Mouse (Mus musculus) left cerebral cortex, postnatal 36 days (tissue): ENCODE results near the gene Agap1. TPM values are rescaled to one million over a fixed set of nuclear protein-coding genes. Genes with fewer than 3 reads are reported as not detected.

Source experiments
- DNase-seq, 2 experiments: peaks; one replicate each; pipeline ENCODE4 v3.0.0; 2021 to 2022; ENCODE audit warnings: low spot score in 2 of 2, mixed read lengths in 1 of 2
- intact Hi-C: fragments of 180-260 bp; cut with DNase I; formaldehyde crosslinking; loops from one replicate; pipeline ENCODE4 v1.15.1; 2025
- total RNA-seq, 2 experiments: library from RNA; stranded (reverse); gene quantifications; 2 replicates each; pipeline ENCODE4 v1.2.3; 2021

Agap1 gene
- total RNA-seq, 2 experiments from 2014 or later = 244 to 260 TPM

- intact Hi-C loops = no loop called here
- no peak for DNase-seq
Measured at GRCm38 (mm10) chr1:89752659-89753058, 298.1 kb downstream of the Agap1 start.

GRCm38 (mm10) chr1:89755358-89755757, 300.8 kb downstream of the Agap1 start:
- intact Hi-C loops = no loop called here
- DNase-seq = no peak

- DNase-seq = no peak
- intact Hi-C loops = no loop called here
Measured at GRCm38 (mm10) chr1:89756387-89756786, 301.8 kb downstream of the Agap1 start.

GRCm38 (mm10) chr1:89757545-89757944, 302.9 kb downstream of the Agap1 start:
- no peak for DNase-seq
- intact Hi-C loops = no loop called here

GRCm38 (mm10) chr1:89763912-89764311, 309.3 kb downstream of the Agap1 start:
- intact Hi-C loops = no loop called here

GRCm38 (mm10) chr1:89766891-89767290, 312.3 kb downstream of the Agap1 start:
- intact Hi-C loops = no loop called here
- no peak for DNase-seq

More at GRCm38 (mm10) chr1:89763912-89764311, 309.3 kb downstream of the Agap1 start:
- DNase-seq = no peak

GRCm38 (mm10) chr1:89769641-89770040, 315.0 kb downstream of the Agap1 start:
- no peak for DNase-seq
- intact Hi-C loops = no loop called here

GRCm38 (mm10) chr1:89770298-89770697, 315.7 kb downstream of the Agap1 start:
- intact Hi-C loops = no loop called here
- no peak for DNase-seq

GRCm38 (mm10) chr1:89775750-89776149, 321.1 kb downstream of the Agap1 start:
- no peak for DNase-seq
- intact Hi-C loops = no loop called here

GRCm38 (mm10) chr1:89780675-89781074, 326.1 kb downstream of the Agap1 start:
- peak in 1 of 2 experiments; percentile 34 for DNase-seq

GRCm38 (mm10) chr1:89781861-89782260, 327.3 kb downstream of the Agap1 start:
- intact Hi-C loops = no loop called here

More at GRCm38 (mm10) chr1:89780675-89781074, 326.1 kb downstream of the Agap1 start:
- intact Hi-C loops = no loop called here

GRCm38 (mm10) chr1:89786793-89787192, 332.2 kb downstream of the Agap1 start:
- DNase-seq = no peak

More at GRCm38 (mm10) chr1:89781861-89782260, 327.3 kb downstream of the Agap1 start:
- DNase-seq = no peak

GRCm38 (mm10) chr1:89798724-89799123, 344.1 kb downstream of the Agap1 start:
- no peak for DNase-seq
- intact Hi-C loops = no loop called here

More at GRCm38 (mm10) chr1:89786793-89787192, 332.2 kb downstream of the Agap1 start:
- intact Hi-C loops = no loop called here

- DNase-seq = peak in 1 of 2 experiments; percentile 13
- intact Hi-C loops = no loop called here
Measured at GRCm38 (mm10) chr1:89801506-89801905, 346.9 kb downstream of the Agap1 start.

- intact Hi-C loops = no loop called here
- DNase-seq = peak; percentile 25 to 59
Measured at GRCm38 (mm10) chr1:89804981-89805380, 350.4 kb downstream of the Agap1 start.

GRCm38 (mm10) chr1:89812816-89813215, 358.2 kb downstream of the Agap1 start:
- no peak for DNase-seq
- intact Hi-C loops = no loop called here

- DNase-seq = no peak
- intact Hi-C loops = no loop called here
Measured at GRCm38 (mm10) chr1:89816487-89817206, 362.0 kb downstream of the Agap1 start.

- intact Hi-C loops = no loop called here
- no peak for DNase-seq
Measured at GRCm38 (mm10) chr1:89821822-89822221, 367.2 kb downstream of the Agap1 start.

- no peak for DNase-seq
- intact Hi-C loops = no loop called here
Measured at GRCm38 (mm10) chr1:89822431-89822830, 367.8 kb downstream of the Agap1 start.

GRCm38 (mm10) chr1:89823036-89823435, 368.4 kb downstream of the Agap1 start:
- intact Hi-C loops = no loop called here
- DNase-seq = no peak

- intact Hi-C loops = no loop called here
- DNase-seq = no peak
Measured at GRCm38 (mm10) chr1:89827051-89827450, 372.4 kb downstream of the Agap1 start.
